Mouse (Mus musculus): ENCODE measurements at regions not wholly inside any gene's neighbourhood (a gene's known extent, or its start where the extent isn't known, plus 50 kb on each side); places are given as distances from the start of the nearest gene placed in this dataset.

- TF ChIP-seq CTCF (IDR thresholded peaks at IDR 0.05; ENCODE audit: borderline replicate concordance, extremely low read depth, insufficient read depth, insufficient read length) (no peak), POLR2A (IDR thresholded peaks at IDR 0.05; ENCODE audit: borderline replicate concordance, extremely low read depth, insufficient read depth, insufficient read length, poor library complexity, severe bottlenecking) (no peak)
- DNase-seq (ENCODE audit: low read depth): peak; percentile 71
Observed at GRCm38 (mm10) chr1:169385740-169386424, 145.4 kb downstream of the Nuf2 start.

DNA sequence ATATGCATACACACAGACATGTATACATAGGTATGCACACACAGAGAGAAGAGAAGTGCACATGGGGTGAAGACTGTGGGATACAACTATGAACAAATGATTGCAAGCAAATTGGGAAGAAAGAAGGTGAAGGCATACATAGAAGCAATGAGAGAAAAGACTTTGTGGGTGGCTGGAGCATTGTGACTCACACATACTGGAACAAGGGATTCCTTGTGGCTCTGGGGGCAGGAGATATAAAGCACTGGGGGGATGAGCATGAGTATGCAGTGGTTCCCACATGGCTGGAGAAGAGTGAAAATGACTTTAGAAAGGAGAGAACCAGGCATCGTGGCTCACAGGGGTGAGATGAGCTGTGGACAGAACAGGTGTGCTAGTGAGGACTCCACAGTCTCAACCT is 156.6 kb downstream of the Nuf2 start:
- DNase-seq (ENCODE audit: low read depth): no peak
- TF ChIP-seq CTCF (IDR thresholded peaks at IDR 0.05; ENCODE audit: borderline replicate concordance, extremely low read depth, insufficient read depth, insufficient read length) (no peak), POLR2A (IDR thresholded peaks at IDR 0.05; ENCODE audit: borderline replicate concordance, extremely low read depth, insufficient read depth, insufficient read length, poor library complexity, severe bottlenecking) (no peak)

DNA sequence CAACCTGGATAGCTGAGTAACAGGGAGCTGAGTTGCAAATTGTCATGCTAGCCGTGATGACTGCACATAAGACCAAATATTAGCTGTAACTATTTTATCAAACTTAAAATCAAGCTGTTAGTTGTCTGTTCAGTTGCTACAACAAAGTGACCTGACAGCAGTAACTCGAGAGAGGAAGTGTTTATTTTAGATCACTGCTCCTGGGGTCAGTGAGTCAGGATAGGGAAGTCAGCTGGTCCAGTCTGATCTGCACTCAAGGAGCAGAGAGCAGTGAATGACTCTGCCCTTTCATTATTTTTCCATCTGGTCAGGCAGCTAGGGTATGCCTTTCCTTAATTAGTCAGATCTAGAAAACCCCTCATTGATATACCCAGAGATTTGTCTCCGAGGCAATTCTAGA is 162.5 kb downstream of the Nuf2 start:
- TF ChIP-seq CTCF (IDR thresholded peaks at IDR 0.05; ENCODE audit: borderline replicate concordance, extremely low read depth, insufficient read depth, insufficient read length): no peak
- TF ChIP-seq POLR2A (IDR thresholded peaks at IDR 0.05; ENCODE audit: borderline replicate concordance, extremely low read depth, insufficient read depth, insufficient read length, poor library complexity, severe bottlenecking): no peak
- DNase-seq (ENCODE audit: low read depth): no peak

- TF ChIP-seq CTCF (IDR thresholded peaks at IDR 0.05; ENCODE audit: borderline replicate concordance, extremely low read depth, insufficient read depth, insufficient read length) (no peak), POLR2A (IDR thresholded peaks at IDR 0.05; ENCODE audit: borderline replicate concordance, extremely low read depth, insufficient read depth, insufficient read length, poor library complexity, severe bottlenecking) (no peak)
- DNase-seq (ENCODE audit: low read depth): peak; percentile 83
Observed at GRCm38 (mm10) chr1:169367772-169368501, 163.3 kb downstream of the Nuf2 start.

DNA sequence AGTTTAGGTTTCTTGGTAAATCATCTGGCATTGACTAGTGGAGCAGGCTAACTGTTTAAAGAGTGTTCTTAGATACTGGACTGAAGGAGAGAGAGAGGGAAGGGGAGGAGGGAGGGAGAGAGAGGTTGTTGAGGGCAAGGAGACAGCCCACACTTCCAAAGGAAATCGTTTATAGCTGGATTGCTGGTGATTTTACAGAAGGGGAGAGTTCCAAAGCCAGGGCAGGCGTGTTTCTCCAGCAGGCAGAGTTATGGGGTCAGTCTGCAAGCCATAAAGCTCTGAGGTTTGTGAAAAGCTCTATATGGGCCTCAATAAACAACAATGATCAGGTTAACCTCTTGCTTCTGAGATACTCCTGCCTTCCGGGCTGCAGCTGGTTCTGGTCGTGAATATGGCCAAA is 163.9 kb downstream of the Nuf2 start:
- no peak for DNase-seq (ENCODE audit: low read depth)
- TF ChIP-seq CTCF (IDR thresholded peaks at IDR 0.05; ENCODE audit: borderline replicate concordance, extremely low read depth, insufficient read depth, insufficient read length) (no peak), POLR2A (IDR thresholded peaks at IDR 0.05; ENCODE audit: borderline replicate concordance, extremely low read depth, insufficient read depth, insufficient read length, poor library complexity, severe bottlenecking) (no peak)

- no peak for DNase-seq (ENCODE audit: low read depth)
Observed at GRCm38 (mm10) chr1:169362564-169362963, 168.7 kb downstream of the Nuf2 start.

DNA sequence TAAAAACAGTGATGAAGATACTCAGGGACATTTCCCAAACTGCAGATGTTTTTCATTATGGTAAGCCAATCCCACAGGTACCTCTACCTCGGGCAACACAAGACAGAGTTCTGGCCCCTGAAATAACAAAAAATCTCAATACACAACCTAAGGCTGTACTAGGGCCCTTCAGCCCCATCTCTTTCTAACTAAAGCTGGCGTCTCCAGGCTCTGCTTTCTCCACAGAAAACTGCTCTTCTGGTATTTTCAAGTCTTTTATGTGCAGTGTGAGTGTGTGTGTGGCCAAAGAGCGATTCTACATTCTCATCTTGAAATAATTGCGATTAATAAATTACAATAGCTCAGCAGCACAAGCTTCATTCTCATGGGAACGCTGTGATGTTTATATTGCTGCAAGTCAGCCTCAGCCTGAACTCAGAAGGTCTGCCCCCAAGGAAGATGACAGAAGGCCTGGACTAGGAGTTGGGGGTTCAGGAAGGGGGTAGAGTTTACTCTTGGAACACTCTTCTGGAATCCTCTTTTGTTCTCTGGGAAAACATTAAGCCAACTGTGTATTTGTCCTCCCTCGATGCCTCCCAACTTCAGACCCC is 173.5 kb downstream of the Nuf2 start:
- no peak for DNase-seq (ENCODE audit: low read depth)
- no peak for TF ChIP-seq POLR2A (IDR thresholded peaks at IDR 0.05; ENCODE audit: borderline replicate concordance, extremely low read depth, insufficient read depth, insufficient read length, poor library complexity, severe bottlenecking)
- TF ChIP-seq CTCF (IDR thresholded peaks at IDR 0.05; ENCODE audit: borderline replicate concordance, extremely low read depth, insufficient read depth, insufficient read length): no peak

More at GRCm38 (mm10) chr1:169362564-169362963, 168.7 kb downstream of the Nuf2 start:
- TF ChIP-seq CTCF (IDR thresholded peaks at IDR 0.05; ENCODE audit: borderline replicate concordance, extremely low read depth, insufficient read depth, insufficient read length): no peak
- no peak for TF ChIP-seq POLR2A (IDR thresholded peaks at IDR 0.05; ENCODE audit: borderline replicate concordance, extremely low read depth, insufficient read depth, insufficient read length, poor library complexity, severe bottlenecking)

- no peak for TF ChIP-seq POLR2A (IDR thresholded peaks at IDR 0.05; ENCODE audit: borderline replicate concordance, extremely low read depth, insufficient read depth, insufficient read length, poor library complexity, severe bottlenecking)
- peak; percentile 49; the same call in 1 of the 2 replicates for TF ChIP-seq CTCF (IDR thresholded peaks at IDR 0.05; ENCODE audit: borderline replicate concordance, extremely low read depth, insufficient read depth, insufficient read length)
- DNase-seq (ENCODE audit: low read depth): peak; percentile 70
Observed at GRCm38 (mm10) chr1:169354021-169354420, 177.2 kb downstream of the Nuf2 start.

DNA sequence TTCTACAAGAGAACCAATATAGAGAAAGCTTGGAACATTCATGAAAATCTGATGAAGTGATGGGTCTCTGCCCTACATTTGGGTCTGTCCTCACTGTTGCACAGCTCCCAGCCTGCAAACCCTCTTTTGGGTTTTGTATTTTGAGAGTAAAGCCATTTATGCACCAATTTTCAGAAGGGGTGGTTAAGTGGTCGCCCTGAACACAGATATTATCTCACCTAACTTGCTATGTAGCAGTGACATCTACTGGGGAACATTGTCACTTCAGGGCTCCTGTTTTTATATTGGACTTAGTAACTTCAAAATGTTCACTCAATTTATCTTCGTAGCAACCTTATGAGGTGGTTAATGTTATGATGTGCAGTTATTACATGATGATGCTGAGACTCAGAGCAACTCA is 183.6 kb downstream of the Nuf2 start:
- DNase-seq (ENCODE audit: low read depth): peak; percentile 83
- TF ChIP-seq CTCF (IDR thresholded peaks at IDR 0.05; ENCODE audit: borderline replicate concordance, extremely low read depth, insufficient read depth, insufficient read length): peak; percentile 54; the same call in 1 of the 2 replicates
- no peak for TF ChIP-seq POLR2A (IDR thresholded peaks at IDR 0.05; ENCODE audit: borderline replicate concordance, extremely low read depth, insufficient read depth, insufficient read length, poor library complexity, severe bottlenecking)

DNA sequence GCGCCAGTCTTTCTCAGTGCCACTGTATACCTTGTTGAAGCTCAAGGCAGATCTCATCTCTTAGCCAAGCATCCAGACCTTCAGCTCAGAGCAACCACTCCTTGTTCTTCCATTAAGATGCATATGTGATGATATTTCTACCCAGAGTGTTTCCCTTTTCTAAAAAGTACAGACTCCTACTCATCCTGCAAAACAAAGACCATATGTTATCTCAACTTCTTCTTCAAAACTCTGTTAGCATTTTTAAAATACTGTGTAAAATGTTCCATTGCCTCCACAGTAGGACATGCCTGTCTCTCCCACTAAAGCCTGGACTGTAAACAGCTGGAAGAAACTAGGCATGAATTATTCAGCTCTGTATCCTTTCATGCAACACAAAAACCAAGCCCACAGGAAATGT is 184.4 kb downstream of the Nuf2 start:
- DNase-seq (ENCODE audit: low read depth): no peak
- no peak for TF ChIP-seq POLR2A (IDR thresholded peaks at IDR 0.05; ENCODE audit: borderline replicate concordance, extremely low read depth, insufficient read depth, insufficient read length, poor library complexity, severe bottlenecking)
- TF ChIP-seq CTCF (IDR thresholded peaks at IDR 0.05; ENCODE audit: borderline replicate concordance, extremely low read depth, insufficient read depth, insufficient read length): no peak

DNA sequence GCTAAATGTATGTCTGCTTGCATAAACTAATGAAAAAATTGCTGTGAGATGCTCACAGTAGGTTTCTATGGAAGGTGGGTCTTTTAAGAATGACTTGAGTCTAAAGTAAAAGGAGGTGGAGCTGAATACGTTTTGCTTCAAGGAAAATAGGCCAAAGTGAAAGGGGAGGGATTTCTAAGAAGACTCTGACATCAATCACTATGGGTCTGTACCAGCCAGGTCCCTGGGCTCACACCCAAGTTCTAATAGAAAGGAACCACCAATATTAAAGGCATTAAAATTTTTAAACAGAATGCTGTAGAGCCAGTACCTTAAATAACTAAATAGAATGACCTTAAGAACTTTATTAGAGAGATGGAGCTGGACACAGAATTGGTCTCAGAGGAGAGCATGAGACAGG is 190.1 kb downstream of the Nuf2 start:
- DNase-seq (ENCODE audit: low read depth): no peak
- TF ChIP-seq POLR2A (IDR thresholded peaks at IDR 0.05; ENCODE audit: borderline replicate concordance, extremely low read depth, insufficient read depth, insufficient read length, poor library complexity, severe bottlenecking): no peak
- no peak for TF ChIP-seq CTCF (IDR thresholded peaks at IDR 0.05; ENCODE audit: borderline replicate concordance, extremely low read depth, insufficient read depth, insufficient read length)
